Mouse (Mus musculus): ENCODE results near the gene Olfr559. TPM values are rescaled to one million over a fixed set of nuclear protein-coding genes. Genes with fewer than 3 reads are reported as not detected.

Olfr559 gene
- not detected for total RNA-seq (2021)
- long read RNA-seq = 0 reads

GRCm38 (mm10) chr7:102727391-102727790 is at the start of gene Olfr559:
Gene Olfr559, minus strand, starts transcription at chr7:102727491.
- DNase-seq (ENCODE audit: low spot score in 2 of 2) = no peak

DNA sequence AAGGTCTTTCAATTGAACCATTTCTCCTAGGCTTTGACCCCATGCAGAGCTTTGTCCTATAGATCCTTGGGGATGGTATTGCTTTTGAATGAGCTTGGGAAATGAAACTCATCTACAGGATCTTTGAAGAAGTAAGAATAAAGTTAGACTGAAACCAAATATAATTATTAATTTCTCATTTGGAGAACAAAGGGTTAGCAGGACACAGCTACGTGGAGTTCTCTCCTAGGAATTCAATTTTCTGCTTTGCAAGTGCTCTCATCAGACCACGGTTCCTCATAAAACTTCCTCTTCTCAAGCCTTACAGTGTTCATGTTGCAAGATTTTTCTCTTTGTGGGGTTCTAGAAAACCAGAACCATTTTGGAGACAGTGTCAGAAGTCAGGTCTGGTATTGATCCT is 43.6 kb upstream of the Olfr559 start, which contains the start of gene Olfr561:
TSS of gene Olfr561 (plus strand) at position 301 of the 400 bp plus-strand sequence.
- no peak for DNase-seq (ENCODE audit: low spot score in 2 of 2)

DNA sequence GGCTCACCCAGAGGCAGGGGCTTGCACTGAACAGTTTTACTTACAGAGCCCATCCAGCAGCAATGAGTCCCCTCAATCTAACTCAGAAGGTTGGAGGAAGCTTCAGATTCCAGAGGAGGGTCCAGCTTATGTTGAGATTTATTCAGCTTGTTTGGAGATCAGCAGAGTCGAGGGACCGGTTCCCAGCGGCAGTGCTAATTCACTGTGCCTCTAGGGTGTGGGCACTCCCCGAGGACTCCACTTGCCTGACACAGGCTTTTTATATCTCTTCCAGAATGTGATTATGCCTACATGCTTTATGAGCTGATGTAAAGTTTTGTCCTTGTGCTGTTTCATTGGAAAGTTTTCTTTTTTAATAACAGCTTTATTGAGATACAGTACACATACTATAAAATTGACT is 32.0 kb upstream of the Olfr559 start, which contains the start of the genes Olfr560 and Olfr78:
TSS of gene Olfr560 (minus strand) at position 101 of the 400 bp plus-strand sequence.
TSS of gene Olfr78 (minus strand) at position 206 of the 400 bp plus-strand sequence.
- no peak for DNase-seq (ENCODE audit: low spot score in 2 of 2)

DNA sequence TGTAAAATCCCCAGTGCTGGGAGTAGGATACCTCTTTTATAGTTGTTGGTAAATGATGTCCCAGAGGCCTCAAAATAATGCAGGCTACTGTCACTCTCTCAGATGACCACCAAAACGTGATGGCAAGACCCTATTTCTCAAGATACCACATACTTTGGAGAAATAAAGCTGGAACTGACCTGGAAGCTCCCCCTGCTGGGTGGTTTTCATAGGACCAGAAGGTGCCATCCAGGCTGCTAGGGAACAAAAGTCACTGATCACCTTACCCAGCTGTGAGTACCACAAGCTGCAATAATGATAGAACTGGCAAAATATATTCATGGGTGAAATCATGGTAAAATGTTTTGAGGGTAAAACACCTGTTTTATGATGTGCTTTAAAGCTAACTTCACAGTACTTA is 24.8 kb upstream of the Olfr559 start:
- DNase-seq (ENCODE audit: low spot score in 2 of 2) = no peak

DNA sequence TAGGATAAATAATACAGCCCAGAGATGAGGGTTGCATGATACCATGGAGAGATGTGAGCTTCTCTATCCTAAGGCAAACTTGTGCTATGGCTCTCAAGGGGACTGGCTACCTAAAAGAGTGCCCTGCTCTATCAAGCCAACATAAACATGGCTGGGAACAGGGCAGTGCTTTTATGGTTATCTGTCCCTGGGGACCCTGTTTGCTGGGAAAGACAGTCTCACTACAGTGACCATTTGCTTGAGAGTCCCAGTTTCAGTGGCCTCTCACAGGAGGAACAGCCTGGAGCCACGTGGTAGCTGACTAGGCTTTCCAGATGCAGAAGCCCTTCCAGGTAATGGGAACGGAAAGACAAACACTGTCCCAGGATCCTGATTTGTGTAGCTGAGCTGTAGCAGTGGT is 10.4 kb upstream of the Olfr559 start:
- no peak for DNase-seq (ENCODE audit: low spot score in 2 of 2)

- no peak for DNase-seq (ENCODE audit: low spot score in 2 of 2)
These were observed 6.5 kb upstream of the Olfr559 start for GRCm38 (mm10) chr7:102733793-102734192.

GRCm38 (mm10) chr7:102718970-102719369 is 8.3 kb downstream of the Olfr559 start, which contains the start of gene Olfr33:
Gene Olfr33, minus strand, starts transcription at chr7:102719070.
- DNase-seq (ENCODE audit: low spot score in 2 of 2) = no peak

- DNase-seq (ENCODE audit: low spot score in 2 of 2) = no peak
These were observed 25.4 kb downstream of the Olfr559 start, which contains the start of gene Olfr558 for GRCm38 (mm10) chr7:102701915-102702314. Gene Olfr558, plus strand, starts transcription at chr7:102702215.

DNA sequence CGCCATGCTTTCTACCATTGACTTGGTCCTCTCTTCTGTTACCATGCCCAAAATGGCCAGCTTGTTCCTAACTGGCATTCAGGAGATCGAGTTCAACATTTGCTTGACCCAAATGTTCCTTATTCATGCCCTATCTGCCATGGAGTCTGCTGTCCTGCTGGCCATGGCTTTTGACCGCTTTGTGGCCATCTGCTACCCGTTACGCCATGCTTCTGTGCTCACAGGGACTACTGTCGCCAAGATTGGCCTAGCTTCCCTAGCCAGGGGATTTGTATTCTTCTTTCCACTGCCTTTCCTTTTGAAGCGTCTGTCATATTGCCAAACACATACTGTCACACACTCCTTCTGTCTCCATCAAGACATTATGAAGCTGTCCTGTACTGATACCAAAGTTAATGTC is 28.8 kb downstream of the Olfr559 start:
- DNase-seq (ENCODE audit: low spot score in 2 of 2) = no peak

GRCm38 (mm10) chr7:102695358-102696125 is 31.7 kb downstream of the Olfr559 start, which contains the start of gene Olfr557:
Gene Olfr557, plus strand, starts transcription at chr7:102695910.
- DNase-seq (ENCODE audit: low spot score in 2 of 2) = peak; percentile 23 to 50

DNA sequence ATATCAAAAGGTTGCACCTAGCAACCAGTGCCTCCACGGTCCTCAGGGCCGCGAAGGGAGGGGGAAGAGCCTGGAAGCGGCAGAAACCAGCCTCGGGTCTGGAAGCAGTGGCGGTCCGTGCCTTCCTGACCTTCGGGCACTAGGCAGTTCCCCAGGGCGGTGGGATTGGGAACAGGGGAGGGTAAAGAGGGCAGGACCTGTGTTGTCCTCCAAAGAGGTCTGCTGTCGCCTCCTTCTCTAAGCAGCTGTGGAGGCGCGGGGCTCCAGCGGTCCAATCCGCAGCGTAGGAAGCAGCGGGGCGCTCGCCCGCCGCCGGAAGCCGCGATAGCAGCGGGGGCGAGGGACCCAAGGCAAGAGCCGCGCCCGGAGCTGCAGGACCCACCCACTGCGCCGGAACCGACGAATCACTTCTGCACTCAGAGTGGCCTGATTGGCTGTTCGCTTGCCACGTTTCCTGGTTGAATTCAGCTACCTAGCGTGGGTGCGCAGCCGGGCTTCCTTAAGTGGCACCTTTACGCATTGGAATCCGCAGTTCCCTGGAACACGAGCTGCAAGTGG is 40.3 kb downstream of the Olfr559 start, which contains the start of gene Trim68:
TSS of gene Trim68 (minus strand) at position 384 of the 558 bp plus-strand sequence.
- DNase-seq (ENCODE audit: low spot score in 2 of 2) = peak; percentile 75 to 85

DNA sequence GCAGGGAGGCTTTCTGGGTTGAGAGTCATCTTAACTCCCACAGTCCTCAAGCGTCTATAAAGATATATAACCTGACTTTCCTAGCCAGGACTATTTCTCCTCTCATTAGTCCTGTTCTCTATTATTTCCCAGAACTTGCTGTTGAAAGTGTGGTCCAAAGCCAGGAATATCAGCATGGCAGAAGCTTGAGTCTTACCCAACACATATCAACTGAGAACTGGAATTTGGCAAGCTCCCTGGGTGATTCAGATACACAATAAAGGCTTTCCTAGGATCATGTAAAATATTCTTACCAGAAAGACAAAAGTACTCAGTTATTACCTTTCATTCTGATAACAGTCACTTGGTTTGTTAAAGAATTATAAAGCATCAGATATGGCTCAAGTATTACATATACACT is 45.4 kb downstream of the Olfr559 start:
- no peak for DNase-seq (ENCODE audit: low spot score in 2 of 2)

GRCm38 (mm10) chr7:102676225-102676624 is 51.1 kb downstream of the Olfr559 start:
- no peak for DNase-seq (ENCODE audit: low spot score in 2 of 2)

Other genes with a start within 250 kb of the Olfr559 start
- gene Olfr543, start 245.8 kb downstream of the Olfr559 start, total RNA-seq (2021) = not detected
- gene Olfr544, start 239.2 kb downstream of the Olfr559 start, total RNA-seq (2021) = not detected
- gene Olfr545, start 227.9 kb downstream of the Olfr559 start, total RNA-seq (2021) = not detected
- gene Olfr547, start 192.7 kb downstream of the Olfr559 start, total RNA-seq (2021) = not detected
- not detected for gene Olfr548-ps1, start 186.6 kb downstream of the Olfr559 start, total RNA-seq (2021)
- not detected for gene Olfr549, start 177.6 kb downstream of the Olfr559 start, total RNA-seq (2021)
- 1 to 10 TPM; 2.4 to 3.2 TPM for gene Trim21, start 162.0 kb downstream of the Olfr559 start, total RNA-seq (2021)
- 1 to 10 TPM in 1 of 2 experiments, under 1 TPM in 1; 0.94 to 2.7 TPM for gene Olfr550, start 156.0 kb downstream of the Olfr559 start, total RNA-seq (2021)
- gene Olfr551, start 135.6 kb downstream of the Olfr559 start, total RNA-seq (2021) = not detected
- under 1 TPM; 0.13 to 0.18 TPM for gene Olfr552, start 129.7 kb downstream of the Olfr559 start, total RNA-seq (2021)
- not detected for gene Olfr553, start 109.3 kb downstream of the Olfr559 start, total RNA-seq (2021)
- not detected for gene Olfr554, start 89.1 kb downstream of the Olfr559 start, total RNA-seq (2021)
- gene Olfr555, start 68.7 kb downstream of the Olfr559 start, total RNA-seq (2021) = not detected
- not detected for gene Olfr556, start 62.6 kb downstream of the Olfr559 start, total RNA-seq (2021)
- gene Trim68, start 40.2 kb downstream of the Olfr559 start, total RNA-seq (2021) = 1 to 10 TPM; 6.2 to 7.5 TPM
- not detected for gene Olfr557, start 31.6 kb downstream of the Olfr559 start, total RNA-seq (2021)
- under 1 TPM; 0.34 to 0.49 TPM for gene Olfr558, start 25.3 kb downstream of the Olfr559 start, total RNA-seq (2021)
- gene Olfr33, start 8.4 kb downstream of the Olfr559 start, total RNA-seq (2021) = not detected
- gene Olfr560, start 31.9 kb upstream of the Olfr559 start, total RNA-seq (2021) = not detected
- gene Olfr78, start 32.0 kb upstream of the Olfr559 start, total RNA-seq (2021) = under 1 TPM; 0.23 to 0.76 TPM
- gene Olfr561, start 43.7 kb upstream of the Olfr559 start, total RNA-seq (2021) = not detected
- not detected for gene Olfr564, start 76.0 kb upstream of the Olfr559 start, total RNA-seq (2021)
- gene Olfr566, start 131.3 kb upstream of the Olfr559 start, total RNA-seq (2021) = not detected
- gene Olfr568, start 149.6 kb upstream of the Olfr559 start, total RNA-seq (2021) = not detected
- not detected for gene Olfr569, start 163.4 kb upstream of the Olfr559 start, total RNA-seq (2021)
- gene Olfr570, start 167.1 kb upstream of the Olfr559 start, total RNA-seq (2021) = not detected
- gene Olfr571, start 190.0 kb upstream of the Olfr559 start, total RNA-seq (2021) = not detected
- not detected for gene Olfr572, start 196.9 kb upstream of the Olfr559 start, total RNA-seq (2021)
- not detected for gene Olfr573-ps1, start 215.1 kb upstream of the Olfr559 start, total RNA-seq (2021)
- not detected for gene Olfr574, start 221.0 kb upstream of the Olfr559 start, total RNA-seq (2021)
- not detected for gene Olfr575, start 231.3 kb upstream of the Olfr559 start, total RNA-seq (2021)
- gene Olfr576, start 235.2 kb upstream of the Olfr559 start, total RNA-seq (2021) = not detected
- gene Olfr577, start 248.5 kb upstream of the Olfr559 start, total RNA-seq (2021) = not detected